Mouse (Mus musculus) 3134 (cell line): Measurements from ENCODE around the gene Gm3415.
"Not testable (repeated sequence)": the region's sequence is repeated elsewhere in the genome, so short reads cannot be mapped to it uniquely, and the experiment has no call there.

Experiments used
- DNase-seq: peaks from one replicate; pipeline ENCODE4 v3.0.0-alpha.2; 2011; ENCODE audit warnings: low spot score; ENCODE audit not compliant: insufficient read length; ENCODE audit errors: extremely low read depth

Gm3415 gene

DNA sequence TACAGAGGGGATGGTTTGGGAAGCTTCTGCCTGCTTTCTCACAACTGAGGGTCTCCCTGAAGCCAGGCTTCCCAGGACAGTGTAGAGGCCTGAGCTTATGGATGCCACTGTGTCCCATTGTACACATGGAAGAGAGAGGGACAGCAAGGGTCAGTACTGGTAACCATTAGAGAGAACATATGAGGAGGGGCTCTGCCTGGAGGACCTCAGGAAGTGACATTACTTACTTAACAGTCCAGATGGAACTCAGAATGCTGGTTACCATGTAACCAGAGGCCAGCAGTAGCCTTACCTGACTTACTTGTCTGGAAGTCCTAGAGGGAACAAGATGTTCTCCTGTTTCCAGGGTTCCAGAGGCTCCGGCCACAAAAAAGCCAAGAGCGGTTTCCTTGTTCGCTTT is at the start of gene Gm3415:
Gene Gm3415, plus strand, starts transcription at position 301 of the 400 bp plus-strand sequence.
- DNase-seq = not testable (repeated sequence)

DNA sequence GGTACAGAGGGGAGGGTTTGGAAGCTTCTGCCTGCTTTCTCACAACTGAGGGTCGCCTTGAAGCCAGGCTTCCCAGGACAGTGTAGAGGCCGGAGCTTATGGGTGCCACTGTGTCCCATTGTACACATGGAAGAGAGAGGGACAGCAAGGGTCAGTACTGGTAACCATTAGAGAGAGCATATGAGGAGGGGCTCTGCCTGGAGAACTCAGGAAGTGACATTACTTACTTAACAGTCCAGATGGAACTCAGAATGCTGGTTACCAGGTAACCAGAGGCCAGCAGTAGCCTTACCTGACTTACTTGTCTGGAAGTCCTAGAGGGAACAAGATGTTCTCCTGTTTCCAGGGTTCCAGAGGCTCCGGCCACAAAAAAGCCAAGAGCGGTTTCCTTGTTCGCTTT is 42.1 kb upstream of the Gm3415 start, which contains the start of gene Gm3402:
Gene Gm3402, plus strand, starts transcription at position 301 of the 400 bp plus-strand sequence.
- DNase-seq = not testable (repeated sequence)

GRCm38 (mm10) chr5:146525501-146525900 is 30.4 kb upstream of the Gm3415 start, which contains the start of gene Gm3404:
TSS of gene Gm3404 (plus strand) at chr5:146525801.
- not testable (repeated sequence) for DNase-seq

DNA sequence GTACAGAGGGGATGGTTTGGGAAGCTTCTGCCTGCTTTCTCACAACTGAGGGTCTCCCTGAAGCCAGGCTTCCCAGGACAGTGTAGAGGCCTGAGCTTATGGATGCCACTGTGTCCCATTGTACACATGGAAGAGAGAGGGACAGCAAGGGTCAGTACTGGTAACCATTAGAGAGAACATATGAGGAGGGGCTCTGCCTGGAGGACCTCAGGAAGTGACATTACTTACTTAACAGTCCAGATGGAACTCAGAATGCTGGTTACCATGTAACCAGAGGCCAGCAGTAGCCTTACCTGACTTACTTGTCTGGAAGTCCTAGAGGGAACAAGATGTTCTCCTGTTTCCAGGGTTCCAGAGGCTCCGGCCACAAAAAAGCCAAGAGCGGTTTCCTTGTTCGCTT is 18.6 kb upstream of the Gm3415 start, which contains the start of gene Gm3409:
Gene Gm3409, plus strand, starts transcription at position 301 of the 400 bp plus-strand sequence.
- not testable (repeated sequence) for DNase-seq

GRCm38 (mm10) chr5:146564259-146564658 is 8.3 kb downstream of the Gm3415 start:
- no peak for DNase-seq

DNA sequence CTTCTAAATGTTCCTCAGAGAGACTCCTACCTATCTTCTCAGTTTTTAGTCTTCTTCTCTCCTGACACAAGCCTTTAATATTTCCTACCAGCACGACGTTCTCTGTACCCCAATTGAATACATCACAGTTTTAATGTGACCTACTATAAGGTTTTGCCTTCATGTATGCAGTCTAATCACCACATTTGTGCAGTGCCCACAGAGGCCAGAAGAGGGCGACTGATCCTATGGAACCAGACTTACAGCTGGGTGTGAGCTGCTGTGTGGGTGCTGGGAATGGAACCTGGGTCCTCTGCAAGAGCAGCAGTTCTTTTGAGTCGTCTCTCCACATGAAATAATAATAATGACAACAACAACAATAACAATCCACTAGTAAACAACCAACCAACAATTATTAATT is 11.1 kb downstream of the Gm3415 start:
- peak; percentile 24 for DNase-seq

- not testable (repeated sequence) for DNase-seq
These were observed 14.2 kb downstream of the Gm3415 start for GRCm38 (mm10) chr5:146570179-146570578.

DNA sequence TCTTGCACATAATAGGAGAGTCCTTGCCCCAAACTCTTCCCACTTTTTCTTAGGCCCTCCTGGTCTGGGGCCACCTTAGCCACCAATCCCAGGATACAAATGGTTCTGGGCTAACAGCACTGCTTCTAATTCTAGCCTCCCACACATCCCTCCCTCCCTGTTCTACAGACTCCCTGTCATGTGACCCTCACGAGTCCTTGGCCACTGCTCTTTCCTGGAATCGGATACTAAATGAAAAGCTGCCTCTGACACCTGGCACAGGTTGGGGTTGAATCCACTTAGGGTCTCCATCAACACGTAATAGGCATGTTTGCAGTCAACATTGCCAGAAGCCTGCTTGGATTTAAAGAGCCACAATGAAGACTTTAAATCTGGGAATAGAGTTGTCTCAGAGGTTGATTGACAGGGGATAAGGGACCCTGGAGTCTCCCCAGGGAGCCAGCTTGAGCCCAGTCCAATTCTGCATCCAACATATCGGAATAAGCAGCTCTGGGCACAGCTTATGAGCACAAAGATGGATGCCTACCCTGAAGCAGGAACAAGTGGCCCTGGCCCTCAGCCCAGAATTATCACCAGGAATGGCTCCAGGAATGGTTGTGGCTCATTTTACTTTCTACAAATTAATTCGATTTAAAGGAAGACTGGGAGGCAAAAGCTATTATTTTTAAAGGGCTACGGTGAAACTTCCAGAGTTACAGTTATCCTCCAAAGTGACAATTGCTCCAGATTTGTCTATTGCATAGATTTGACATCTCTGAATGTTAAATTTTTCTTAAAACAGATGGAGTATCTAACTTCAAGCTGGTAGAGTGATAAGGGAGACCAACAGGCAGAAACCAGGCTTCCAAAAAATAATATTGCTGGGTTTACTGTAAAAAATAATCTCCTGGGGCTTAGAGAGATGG is 16.1 kb downstream of the Gm3415 start:
- not testable (repeated sequence) for DNase-seq

- DNase-seq = not testable (repeated sequence)
These were observed 16.8 kb downstream of the Gm3415 start for GRCm38 (mm10) chr5:146572735-146573042.

- DNase-seq = no peak
These were observed 20.7 kb downstream of the Gm3415 start for GRCm38 (mm10) chr5:146576668-146577067.

GRCm38 (mm10) chr5:146584156-146584477 is 28.2 kb downstream of the Gm3415 start:
- no peak for DNase-seq

GRCm38 (mm10) chr5:146584478-146585306 is 28.8 kb downstream of the Gm3415 start, which contains the start of gene Gpr12:
TSS of gene Gpr12 (minus strand) at chr5:146585239.
- no peak for DNase-seq

GRCm38 (mm10) chr5:146585307-146585651 is 29.3 kb downstream of the Gm3415 start:
- no peak for DNase-seq

DNA sequence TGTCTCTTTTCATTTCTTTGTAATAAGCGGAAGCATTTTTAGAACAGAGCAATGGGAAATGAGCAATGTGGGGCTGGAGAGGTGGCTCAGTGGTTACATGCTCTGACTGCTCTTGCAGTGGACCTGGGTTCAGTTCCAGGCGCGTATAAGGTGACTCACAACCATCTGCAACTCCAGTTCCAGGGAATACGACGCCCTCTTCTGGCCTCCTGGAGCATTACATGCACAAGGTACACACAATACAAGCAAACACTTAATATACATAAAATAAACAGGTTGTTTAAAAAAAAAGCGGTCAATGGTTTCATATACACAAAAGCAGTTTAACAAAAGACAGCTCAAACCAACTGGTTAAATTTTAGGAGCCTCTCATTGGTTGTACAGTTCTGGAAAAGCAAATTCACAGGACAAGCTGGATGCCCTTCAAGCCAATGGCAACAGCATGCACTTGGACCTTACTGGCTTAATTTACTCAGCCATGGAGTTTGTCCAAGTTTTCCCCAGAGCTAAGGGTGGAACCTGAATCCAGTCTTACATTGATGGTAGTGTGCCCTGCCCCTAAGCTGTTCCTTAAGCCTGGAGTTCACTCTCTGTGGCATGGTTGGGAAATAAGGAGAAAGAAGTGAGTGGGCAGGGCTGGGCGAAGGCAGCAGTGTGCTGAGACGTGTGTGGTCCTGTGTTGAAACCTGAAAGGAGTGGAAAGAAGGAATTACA is 30.6 kb downstream of the Gm3415 start:
- no peak for DNase-seq

DNA sequence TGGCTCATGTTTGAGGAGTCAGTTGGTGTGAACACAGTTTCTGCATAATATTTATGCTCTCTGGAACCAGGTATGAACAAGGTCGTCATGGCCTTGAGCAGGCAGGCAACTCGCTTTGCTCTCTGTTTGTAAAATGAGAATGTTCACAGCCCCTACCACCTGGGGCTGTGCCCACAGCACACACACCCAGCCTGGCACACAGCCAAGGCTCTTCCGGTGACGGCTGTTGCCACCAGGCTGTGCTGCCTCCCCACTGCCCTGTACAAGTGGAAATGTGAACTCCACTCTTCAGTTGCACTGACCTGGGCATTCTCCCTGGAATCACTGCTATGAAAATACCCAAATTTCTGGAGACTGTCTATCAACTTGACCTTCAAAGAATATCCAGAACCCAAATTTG is 35.1 kb downstream of the Gm3415 start:
- DNase-seq = no peak

DNA sequence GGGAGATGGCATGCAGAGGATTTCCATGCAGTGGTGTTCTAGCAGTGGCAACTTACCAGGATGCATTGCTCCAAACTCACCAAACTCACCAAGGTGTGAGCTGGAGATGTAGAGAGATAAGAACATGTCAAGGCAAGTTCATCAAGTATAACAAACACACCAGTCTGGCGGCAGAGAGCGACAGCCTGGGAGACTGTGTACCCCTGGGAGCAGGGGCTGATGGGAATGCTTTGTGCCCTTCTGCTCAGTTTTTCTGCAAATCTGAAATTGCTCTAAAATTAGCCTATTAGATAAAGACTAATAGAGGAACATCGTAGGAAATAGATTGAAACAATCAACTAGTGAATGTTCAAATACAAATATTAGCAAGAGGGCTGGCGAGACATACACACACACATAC is 35.7 kb downstream of the Gm3415 start:
- no peak for DNase-seq

DNA sequence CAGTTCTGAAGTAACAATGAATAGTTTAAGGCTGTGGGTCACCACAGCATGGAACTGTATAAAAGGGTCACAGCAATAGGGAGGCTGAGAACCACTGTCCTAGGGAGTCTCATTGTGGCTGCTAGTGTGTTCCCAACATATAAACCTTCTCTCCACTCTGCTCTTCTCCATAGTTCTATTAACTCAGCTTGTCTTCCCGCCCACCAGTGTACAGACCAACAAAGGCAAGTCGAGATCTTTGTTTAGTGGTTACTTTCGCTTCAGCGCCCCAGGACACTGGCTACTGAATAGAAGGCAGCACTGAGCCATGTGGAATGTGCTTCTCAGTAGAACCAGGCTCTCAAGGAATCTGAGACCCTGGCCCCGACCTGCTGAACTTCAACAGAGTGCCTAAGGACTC is 36.6 kb downstream of the Gm3415 start:
- no peak for DNase-seq

DNA sequence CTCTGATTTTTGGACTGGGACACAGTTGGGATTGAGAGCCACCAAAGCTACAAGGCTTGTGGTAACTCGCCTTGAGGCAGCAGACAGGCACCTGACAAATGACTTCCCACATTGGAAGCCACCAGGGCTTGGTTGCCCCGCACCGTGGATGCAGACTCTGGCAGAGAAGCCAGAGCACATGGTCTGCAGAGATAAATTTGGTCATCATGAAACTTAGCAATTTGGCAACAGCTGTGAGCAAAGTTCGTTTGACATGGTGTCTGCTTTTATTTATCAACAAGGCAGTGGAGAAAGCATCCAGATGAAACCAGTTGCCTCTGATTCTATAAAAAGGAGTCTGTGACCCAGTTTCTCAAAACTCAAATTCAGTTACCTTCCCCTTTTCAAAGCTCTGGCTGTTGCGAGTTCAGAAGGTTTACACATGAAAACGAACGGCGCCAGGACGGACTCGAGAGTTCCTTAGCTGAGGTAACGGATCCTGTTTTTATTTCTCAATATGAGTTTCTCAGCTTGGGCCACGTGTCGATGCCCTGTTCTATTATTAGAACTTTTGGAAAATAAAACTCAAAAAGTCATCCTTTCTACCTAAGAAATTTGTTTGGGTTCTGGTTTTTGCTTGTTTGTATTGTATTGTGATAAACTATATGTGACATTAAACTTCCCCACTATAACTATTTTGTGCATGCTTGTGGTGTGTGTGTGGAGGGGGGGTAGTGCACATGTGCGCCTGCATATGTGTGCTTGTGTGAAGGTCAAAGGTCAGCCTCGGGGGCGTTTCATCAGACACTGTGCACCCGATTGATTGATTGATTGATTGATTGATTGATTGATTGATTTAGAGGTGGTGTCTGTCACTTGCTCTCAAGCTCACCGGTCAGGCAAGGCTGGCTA is 40.9 kb downstream of the Gm3415 start:
- no peak for DNase-seq

- DNase-seq = no peak
These were observed 41.6 kb downstream of the Gm3415 start for GRCm38 (mm10) chr5:146597503-146597874.
